Mouse (Mus musculus): ENCODE results near the gene Wrap73. TPM values are rescaled to one million over a fixed set of nuclear protein-coding genes. Genes with fewer than 3 reads are reported as not detected.

The Wrap73 gene
- polyA plus RNA-seq, 1 experiment: not detected

DNA sequence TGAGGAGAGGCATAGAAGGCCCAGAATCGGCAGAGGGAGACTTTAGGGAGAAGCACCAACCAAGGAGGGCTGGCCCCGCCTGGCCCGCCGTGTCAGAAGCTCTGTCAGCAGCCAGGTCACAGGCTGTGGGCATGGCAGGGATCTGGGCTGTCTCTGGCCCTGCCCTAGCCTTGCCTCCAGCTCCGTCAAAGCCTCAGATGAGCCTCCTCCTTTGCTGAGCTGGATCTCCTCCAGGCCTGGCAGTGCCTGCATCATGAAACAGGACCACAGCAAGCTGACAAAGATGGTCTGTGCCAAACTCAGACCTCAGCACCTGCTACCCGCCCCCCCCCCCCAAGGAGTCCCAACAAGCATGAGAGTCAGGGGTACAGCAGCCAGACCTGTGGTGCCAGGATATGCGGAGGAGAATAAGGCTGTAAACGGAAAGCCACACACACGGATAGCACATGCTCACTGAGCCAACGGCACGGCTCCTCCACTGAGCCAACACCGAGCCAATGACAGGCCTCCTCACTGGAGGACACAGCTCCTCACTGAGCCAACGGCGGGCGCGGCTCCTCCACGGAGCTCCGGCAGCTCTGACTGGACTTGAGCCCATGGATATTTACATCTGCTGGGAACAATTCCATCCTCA, 32.8 kb upstream of the Wrap73 start:
- H3K27ac ChIP-seq (ENCODE audit: insufficient read depth, low read depth, low read length): no peak overlapping the region
- H3K4me3 ChIP-seq (ENCODE audit: insufficient read depth, low read depth, low read length): no peak overlapping the region
- 32% methylated on average over 18 of the region's 18 CpGs for WGBS
- peaks cover 18% of the 10 kb centered on the region for H3K4me1 ChIP-seq (ENCODE audit: control insufficient read depth, insufficient read depth, low read length)
- TF ChIP-seq POLR2A (IDR thresholded peaks at IDR 0.05; ENCODE audit: insufficient read depth, low read depth, low read length): no peak
- TF ChIP-seq CTCF (IDR thresholded peaks at IDR 0.05; ENCODE audit: insufficient read depth, low read depth, low read length): no peak

GRCm38 (mm10) chr4:154109850-154110243, 32.3 kb upstream of the Wrap73 start:
- no peak overlapping the region for H3K27ac ChIP-seq (ENCODE audit: insufficient read depth, low read depth, low read length)
- TF ChIP-seq CTCF (IDR thresholded peaks at IDR 0.05; ENCODE audit: insufficient read depth, low read depth, low read length): no peak
- TF ChIP-seq POLR2A (IDR thresholded peaks at IDR 0.05; ENCODE audit: insufficient read depth, low read depth, low read length): no peak
- 69% methylated on average over 11 of the region's 11 CpGs for WGBS
- H3K4me3 ChIP-seq (ENCODE audit: insufficient read depth, low read depth, low read length): no peak overlapping the region
- peaks cover 18% of the 10 kb centered on the region for H3K4me1 ChIP-seq (ENCODE audit: control insufficient read depth, insufficient read depth, low read length)

DNA sequence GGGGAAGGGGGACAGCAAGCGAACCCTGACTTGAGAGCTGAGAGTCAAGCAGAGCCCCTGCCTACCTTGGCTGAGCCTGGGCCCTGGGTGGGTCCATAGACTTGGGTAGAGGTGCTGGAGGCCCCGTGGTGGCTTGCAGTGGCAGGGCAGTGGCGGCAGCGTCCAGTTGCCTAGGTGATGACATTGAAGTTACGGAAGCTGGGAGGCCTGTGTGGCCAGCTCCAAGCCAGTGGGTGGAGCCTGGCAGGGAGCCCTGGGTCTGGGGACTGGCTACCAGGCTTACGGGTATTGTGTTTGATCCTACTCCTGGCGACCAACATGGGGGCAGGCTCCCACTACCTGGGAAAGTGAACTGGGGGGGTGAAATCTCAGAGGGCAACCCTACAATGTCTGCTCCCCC, 25.8 kb upstream of the Wrap73 start:
- no peak for TF ChIP-seq CTCF (IDR thresholded peaks at IDR 0.05; ENCODE audit: insufficient read depth, low read depth, low read length)
- TF ChIP-seq POLR2A (IDR thresholded peaks at IDR 0.05; ENCODE audit: insufficient read depth, low read depth, low read length): no peak
- no peak overlapping the region for H3K27ac ChIP-seq (ENCODE audit: insufficient read depth, low read depth, low read length)
- no peak overlapping the region for H3K4me3 ChIP-seq (ENCODE audit: insufficient read depth, low read depth, low read length)
- 51% methylated on average over 7 of the region's 7 CpGs for WGBS
- H3K4me1 ChIP-seq (ENCODE audit: control insufficient read depth, insufficient read depth, low read length): no peaks in the 10 kb centered on the region

DNA sequence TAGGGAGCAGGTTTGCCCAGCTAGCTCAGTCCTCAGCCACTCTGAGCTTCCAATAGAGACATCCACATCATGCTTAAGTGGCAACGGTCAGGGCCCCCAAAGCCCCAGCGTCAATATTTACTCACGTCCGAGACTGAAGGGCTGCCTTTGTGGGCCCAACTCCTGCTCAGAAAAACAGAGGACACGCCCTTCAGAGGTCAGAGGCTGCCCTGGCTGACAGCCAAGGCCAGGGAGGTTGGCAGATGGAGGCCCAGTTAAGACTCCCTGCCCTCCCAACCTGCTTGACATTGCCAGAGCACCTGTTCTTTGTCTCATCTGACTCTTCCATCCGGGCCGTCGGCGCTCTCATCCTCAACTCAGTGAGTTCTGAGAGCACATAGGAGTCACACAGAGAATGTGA, 23.4 kb upstream of the Wrap73 start:
- no peak overlapping the region for H3K4me3 ChIP-seq (ENCODE audit: insufficient read depth, low read depth, low read length)
- no peaks in the 10 kb centered on the region for H3K4me1 ChIP-seq (ENCODE audit: control insufficient read depth, insufficient read depth, low read length)
- no peak overlapping the region for H3K27ac ChIP-seq (ENCODE audit: insufficient read depth, low read depth, low read length)
- TF ChIP-seq POLR2A (IDR thresholded peaks at IDR 0.05; ENCODE audit: insufficient read depth, low read depth, low read length) (no peak), CTCF (IDR thresholded peaks at IDR 0.05; ENCODE audit: insufficient read depth, low read depth, low read length) (no peak)
- 72% methylated on average over 9 of the region's 9 CpGs for WGBS

DNA sequence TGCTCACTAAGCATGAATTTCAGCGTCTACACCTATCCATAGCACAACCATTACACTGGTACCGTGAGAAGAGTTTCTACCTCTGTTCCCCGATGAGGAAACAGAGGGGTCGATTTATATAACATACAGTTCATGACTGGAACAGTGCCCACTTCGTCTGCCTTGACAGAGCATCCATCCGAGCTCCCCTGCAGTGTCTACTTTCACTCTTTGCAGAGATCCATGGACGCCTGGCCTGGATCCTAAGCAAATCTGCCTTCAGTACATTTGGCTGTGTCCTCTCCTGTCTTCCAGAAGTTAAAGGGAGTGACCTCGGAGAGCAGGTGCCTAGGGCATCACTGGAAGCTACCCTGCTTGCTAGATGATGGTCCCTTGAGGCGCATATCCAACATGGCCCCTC, 23.0 kb upstream of the Wrap73 start:
- H3K27ac ChIP-seq (ENCODE audit: insufficient read depth, low read depth, low read length): no peak overlapping the region
- no peaks in the 10 kb centered on the region for H3K4me1 ChIP-seq (ENCODE audit: control insufficient read depth, insufficient read depth, low read length)
- 84% methylated on average over 9 of the region's 9 CpGs for WGBS
- TF ChIP-seq POLR2A (IDR thresholded peaks at IDR 0.05; ENCODE audit: insufficient read depth, low read depth, low read length): no peak
- TF ChIP-seq CTCF (IDR thresholded peaks at IDR 0.05; ENCODE audit: insufficient read depth, low read depth, low read length): no peak
- no peak overlapping the region for H3K4me3 ChIP-seq (ENCODE audit: insufficient read depth, low read depth, low read length)

- no peak for TF ChIP-seq POLR2A (IDR thresholded peaks at IDR 0.05; ENCODE audit: insufficient read depth, low read depth, low read length)
- no peak for TF ChIP-seq CTCF (IDR thresholded peaks at IDR 0.05; ENCODE audit: insufficient read depth, low read depth, low read length)
- Histone ChIP-seq H3K27ac (ENCODE audit: insufficient read depth, low read depth, low read length) (no peak overlapping the region), H3K4me1 (ENCODE audit: control insufficient read depth, insufficient read depth, low read length) (no peaks in the 10 kb centered on the region), H3K4me3 (ENCODE audit: insufficient read depth, low read depth, low read length) (no peak overlapping the region)
- 74% methylated on average over 11 of the region's 11 CpGs for WGBS
Measured at GRCm38 (mm10) chr4:154121800-154122199, 20.4 kb upstream of the Wrap73 start.

GRCm38 (mm10) chr4:154122374-154122773, 19.8 kb upstream of the Wrap73 start:
- Histone ChIP-seq H3K27ac (ENCODE audit: insufficient read depth, low read depth, low read length) (no peak overlapping the region), H3K4me3 (ENCODE audit: insufficient read depth, low read depth, low read length) (no peak overlapping the region), H3K4me1 (ENCODE audit: control insufficient read depth, insufficient read depth, low read length) (no peaks in the 10 kb centered on the region)
- TF ChIP-seq CTCF (IDR thresholded peaks at IDR 0.05; ENCODE audit: insufficient read depth, low read depth, low read length): no peak
- no peak for TF ChIP-seq POLR2A (IDR thresholded peaks at IDR 0.05; ENCODE audit: insufficient read depth, low read depth, low read length)
- WGBS: 78% methylated on average over 7 of the region's 7 CpGs

DNA sequence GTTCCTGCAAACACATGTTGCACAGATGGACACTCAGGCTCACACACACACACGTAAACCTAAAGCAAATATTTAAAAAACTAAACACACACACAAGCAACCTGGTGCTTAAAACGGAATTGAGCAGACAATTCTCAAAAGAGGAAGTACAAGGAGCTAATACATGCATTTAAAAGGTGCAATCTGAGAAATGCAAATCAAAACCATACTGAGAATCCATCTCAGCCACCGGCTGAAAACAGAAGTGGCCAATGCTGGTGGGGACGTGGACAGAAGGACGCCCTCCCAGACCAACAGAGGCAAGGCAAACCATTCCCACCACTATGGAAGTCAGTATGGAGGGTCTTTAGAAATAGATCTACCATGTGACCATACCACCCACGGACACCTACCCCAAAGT, 18.6 kb upstream of the Wrap73 start:
- no peak for TF ChIP-seq CTCF (IDR thresholded peaks at IDR 0.05; ENCODE audit: insufficient read depth, low read depth, low read length)
- TF ChIP-seq POLR2A (IDR thresholded peaks at IDR 0.05; ENCODE audit: insufficient read depth, low read depth, low read length): no peak
- Histone ChIP-seq H3K4me1 (ENCODE audit: control insufficient read depth, insufficient read depth, low read length) (no peaks in the 10 kb centered on the region), H3K27ac (ENCODE audit: insufficient read depth, low read depth, low read length) (no peak overlapping the region), H3K4me3 (ENCODE audit: insufficient read depth, low read depth, low read length) (no peak overlapping the region)
- WGBS: 83% methylated on average over 6 of the region's 6 CpGs

- Histone ChIP-seq H3K4me1 (ENCODE audit: control insufficient read depth, insufficient read depth, low read length) (no peaks in the 10 kb centered on the region), H3K27ac (ENCODE audit: insufficient read depth, low read depth, low read length) (no peak overlapping the region), H3K4me3 (ENCODE audit: insufficient read depth, low read depth, low read length) (no peak overlapping the region)
- TF ChIP-seq CTCF (IDR thresholded peaks at IDR 0.05; ENCODE audit: insufficient read depth, low read depth, low read length) (no peak), POLR2A (IDR thresholded peaks at IDR 0.05; ENCODE audit: insufficient read depth, low read depth, low read length) (no peak)
- 75% methylated on average over 5 of the region's 5 CpGs for WGBS
Measured at GRCm38 (mm10) chr4:154125202-154125601, 17.0 kb upstream of the Wrap73 start.

DNA sequence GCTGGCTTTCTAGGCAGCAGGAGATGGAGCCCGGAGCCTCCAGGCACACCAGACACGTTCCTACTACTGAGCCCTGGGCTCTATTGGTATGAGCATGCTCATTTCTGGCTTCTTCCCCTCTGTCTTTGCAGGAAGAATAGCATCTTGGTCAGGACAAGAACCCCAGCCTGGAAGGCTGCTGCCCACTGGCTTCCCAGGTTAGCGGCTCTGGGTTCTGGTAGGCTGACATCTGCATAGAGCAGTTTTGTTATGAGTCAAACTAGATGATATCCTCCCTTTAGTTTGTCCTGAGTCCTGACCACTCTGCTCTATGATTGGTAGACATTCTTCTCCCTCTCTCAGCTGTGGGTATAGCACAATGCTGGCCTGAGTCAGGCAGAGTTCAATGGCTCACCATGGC, 14.9 kb upstream of the Wrap73 start:
- TF ChIP-seq CTCF (IDR thresholded peaks at IDR 0.05; ENCODE audit: insufficient read depth, low read depth, low read length) (no peak), POLR2A (IDR thresholded peaks at IDR 0.05; ENCODE audit: insufficient read depth, low read depth, low read length) (no peak)
- Histone ChIP-seq H3K4me1 (ENCODE audit: control insufficient read depth, insufficient read depth, low read length) (no peaks in the 10 kb centered on the region), H3K4me3 (ENCODE audit: insufficient read depth, low read depth, low read length) (no peak overlapping the region), H3K27ac (ENCODE audit: insufficient read depth, low read depth, low read length) (no peak overlapping the region)
- 82% methylated on average over 3 of the region's 3 CpGs for WGBS

All from olfactory bulb, adult 2 months (tissue).